Mouse (Mus musculus) right cerebral cortex, postnatal 36 days (tissue): ENCODE results near the gene Gm8206.
A peak's percentile ranks its signal among the peaks of the same experiment; 100 is the strongest.
"Not testable (repeated sequence)": the region's sequence is repeated elsewhere in the genome, so short reads cannot be mapped to it uniquely, and the experiment has no call there.

Experiments used
- DNase-seq, 2 experiments: peaks; one replicate each; pipeline ENCODE4 v3.0.0; 2022; ENCODE audit warnings: low spot score in 2 of 2, mixed read lengths in 1 of 2

Gene Gm8206

DNA sequence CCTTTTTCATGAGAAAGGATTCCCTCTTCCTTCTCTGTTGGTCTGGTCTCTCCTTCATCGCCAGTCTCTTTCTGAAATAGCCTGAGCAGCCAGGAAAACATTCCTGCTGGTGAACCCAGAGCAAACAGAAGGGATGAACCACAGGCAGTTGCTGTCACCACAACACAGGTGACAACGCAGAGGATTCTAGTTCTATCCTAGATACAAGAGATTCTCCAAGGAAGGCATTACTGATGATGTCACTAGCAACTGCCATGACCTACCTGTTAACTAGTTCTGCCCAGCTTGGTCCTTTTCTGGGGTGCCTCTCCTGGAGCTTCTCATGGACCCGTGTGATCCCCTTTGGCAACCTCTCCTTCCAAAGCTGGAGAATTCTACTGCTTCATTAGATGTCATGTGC lies at the start of gene Gm8206:
TSS of gene Gm8206 (minus strand) at position 101 of the 400 bp plus-strand sequence.
- DNase-seq = not testable (repeated sequence)

GRCm38 (mm10) chr14:6125707-6126106 lies 32.0 kb upstream of the Gm8206 start, which contains the start of gene Gm3476:
Gm3476 (minus strand) TSS chr14:6125807.
- DNase-seq = not testable (repeated sequence)

- peak; percentile 5 to 20 for DNase-seq
Observed at GRCm38 (mm10) chr14:6108272-6108925, 14.7 kb upstream of the Gm8206 start, which contains the start of gene Gm3468. Gm3468 (minus strand) TSS chr14:6108665.

GRCm38 (mm10) chr14:6107500-6107899 lies 13.8 kb upstream of the Gm8206 start:
- DNase-seq = not testable (repeated sequence)

DNA sequence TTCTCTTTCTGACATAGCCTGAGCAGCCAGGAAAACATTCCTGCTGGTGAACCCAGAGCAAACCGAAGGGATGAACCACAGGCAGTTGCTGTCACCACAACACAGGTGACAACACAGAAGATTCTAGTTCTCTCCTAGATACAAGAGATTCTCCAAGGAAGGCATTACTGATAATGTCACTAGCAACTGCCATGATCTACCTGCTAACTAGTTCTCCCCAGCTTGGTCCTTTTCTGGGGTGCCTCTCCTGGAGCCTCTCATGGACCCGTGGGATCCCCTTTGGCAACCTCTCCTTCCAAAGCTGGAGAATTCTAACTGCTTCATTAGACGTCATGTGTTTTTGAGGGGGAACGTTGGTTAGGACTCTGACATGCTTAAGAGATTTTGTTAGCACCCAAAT lies 35.6 kb downstream of the Gm8206 start, which contains the start of gene Gm6337:
TSS of gene Gm6337 (minus strand) at position 101 of the 400 bp plus-strand sequence.
- DNase-seq = not testable (repeated sequence)

DNA sequence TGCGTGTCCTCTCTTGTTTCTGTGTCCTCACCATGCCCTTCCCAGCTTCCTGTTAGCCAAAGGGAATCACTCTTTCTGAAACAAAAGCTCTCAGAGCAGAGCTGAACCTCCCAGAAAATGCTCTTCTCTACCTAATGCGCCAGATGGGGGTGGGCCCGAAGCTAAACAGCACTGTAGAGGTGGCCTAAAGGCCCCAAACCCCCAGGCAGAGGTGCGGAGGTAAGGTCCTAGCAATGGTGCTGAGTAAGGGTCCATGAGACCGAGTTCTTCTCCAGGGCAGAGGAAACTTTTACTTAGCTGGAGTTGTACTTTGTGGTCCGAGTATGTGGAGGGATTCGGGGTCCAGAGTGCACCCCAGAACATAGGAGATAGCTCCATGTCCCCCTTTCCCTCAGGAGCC lies 106.6 kb downstream of the Gm8206 start:
- DNase-seq = peak in 1 of 2 experiments; percentile 3

DNA sequence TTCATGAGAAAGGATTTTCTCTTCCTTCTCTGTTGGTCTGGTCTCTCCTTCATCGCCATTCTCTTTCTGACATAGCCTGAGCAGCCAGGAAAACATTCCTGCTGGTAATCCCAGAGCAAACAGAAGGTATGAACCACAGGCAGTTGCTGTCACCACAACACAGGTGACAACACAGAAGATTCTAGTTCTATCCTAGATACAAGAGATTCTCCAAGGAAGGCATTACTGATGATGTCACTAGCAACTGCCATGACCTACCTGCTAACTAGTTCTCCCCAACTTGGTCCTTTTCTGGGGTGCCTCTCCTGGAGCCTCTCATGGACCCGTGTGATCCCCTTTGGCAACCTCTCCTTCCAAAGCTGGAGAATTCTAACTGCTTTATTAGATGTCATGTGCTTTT lies 114.7 kb downstream of the Gm8206 start, which contains the start of gene Gm3453:
TSS of gene Gm3453 (minus strand) at position 101 of the 400 bp plus-strand sequence.
- not testable (repeated sequence) for DNase-seq
